Mouse (Mus musculus) heart, postnatal 0 days (tissue): Measurements from ENCODE around the gene Olfr12. TPM values are rescaled to one million over a fixed set of nuclear protein-coding genes. Genes with fewer than 3 reads are reported as not detected.

ENCODE experiments used
- ATAC-seq: fragments of 200-750 bp; cut with Nextera tagmentation; 2 replicates; pipeline ENCODE4 v1.8.0; 2017; ENCODE audit warnings: low read depth, moderate number of reproducible peaks, moderate library complexity; ENCODE audit not compliant: insufficient read depth
- DNase-seq: peaks from one replicate; pipeline ENCODE4 v3.0.0-alpha.2; 2016; ENCODE audit warnings: low spot score
- H3K27ac ChIP-seq: fragments of 300-500 bp; sonication (generic); 2 replicates; pipeline ENCODE4 v1.5.1; 2014; ENCODE audit warnings: low read depth, mild to moderate bottlenecking
- H3K27me3 ChIP-seq: fragments of 300-500 bp; sonication (generic); 2 replicates; pipeline ENCODE4 v1.6.1; 2014; ENCODE audit warnings: low read length, mixed read lengths; ENCODE audit not compliant: control insufficient read depth, insufficient read depth
- H3K36me3 ChIP-seq: fragments of 300-500 bp; sonication (generic); replicated peaks from 2 replicates; pipeline ENCODE4 v1.6.1; 2014; ENCODE audit warnings: low read length, mixed read lengths; ENCODE audit not compliant: control insufficient read depth, insufficient read depth
- H3K4me1 ChIP-seq: fragments of 300-500 bp; sonication (generic); 2 replicates; pipeline ENCODE4 v1.6.1; 2014; ENCODE audit warnings: antibody characterized with exemption; ENCODE audit not compliant: control insufficient read depth, insufficient read depth
- H3K4me2 ChIP-seq: fragments of 300-500 bp; sonication (generic); 2 replicates; pipeline ENCODE4 v1.6.1; 2014; ENCODE audit warnings: low read depth, mild to moderate bottlenecking, low read length, moderate library complexity
- H3K4me3 ChIP-seq: fragments of 300-500 bp; sonication (generic); 2 replicates; pipeline ENCODE4 v1.5.1; 2014; ENCODE audit warnings: low read depth, low read length
- H3K9ac ChIP-seq: fragments of 300-500 bp; sonication (generic); replicated peaks from 2 replicates; pipeline ENCODE4 v1.6.1; 2014; ENCODE audit warnings: low read depth, low read length, mixed read lengths
- H3K9me3 ChIP-seq: fragments of 300-500 bp; sonication (generic); replicated peaks from 2 replicates; pipeline ENCODE4 v1.6.1; 2016; ENCODE audit warnings: low read length; ENCODE audit not compliant: control insufficient read depth
- CTCF ChIP-seq: IDR thresholded peaks from 2 replicates; pipeline ENCODE4 v1.5.1; 2016; ENCODE audit warnings: antibody characterized with exemption, control low read depth, low read depth
- EP300 ChIP-seq: IDR thresholded peaks from 2 replicates; pipeline ENCODE4 v1.6.1; 2016; ENCODE audit warnings: antibody characterized with exemption, low read depth
- WGBS: fragments of 180-500 bp; shearing (Covaris S2); extraction: QIAGEN DNeasy Blood & Tissue Kit; methylation state at CpG from one replicate; pipeline ENCODE4 v1.1.7; 2014; 5-methylcytosine and 5-hydroxymethylcytosine counted together
- polyA plus RNA-seq: library from polyadenylated mRNA; unstranded; fragments of >200 nt; fragmentation: Nextera tagmentation; extraction: Ambion mirVana; gene quantifications from 2 replicates; pipeline ENCODE4 v1.2.1, GENCODE M21; 2015
- total RNA-seq: library from RNA; depleted of rRNA; stranded (reverse); fragments of >200 nt; gene quantifications from 2 replicates; pipeline ENCODE4 v1.2.3, GENCODE M21; 2014; ENCODE audit warnings: low replicate concordance

The Olfr12 gene
- total and polyA plus RNA-seq, 2 experiments from 2014 or later: not detected

GRCm38 (mm10) chr1:92607711-92608110, 9.9 kb upstream of the Olfr12 start:
- H3K36me3 ChIP-seq: no peaks in the 10 kb centered on the region
- no peak overlapping the region for H3K9ac ChIP-seq
- H3K27me3 ChIP-seq: no peaks in the 10 kb centered on the region; the same call in 1 of the 2 replicates
- H3K9me3 ChIP-seq: no peaks in the 10 kb centered on the region
- H3K4me1 ChIP-seq: no peaks in the 10 kb centered on the region
- DNase-seq (no peak), ATAC-seq (no peak)
- H3K4me3 ChIP-seq: no peak overlapping the region
- no peak overlapping the region for H3K4me2 ChIP-seq
- no peak overlapping the region for H3K27ac ChIP-seq
- 61% methylated on average over 4 of the region's 4 CpGs for WGBS
- TF ChIP-seq CTCF (no peak), EP300 (no peak)

- H3K4me3 ChIP-seq: no peak overlapping the region
- no peak overlapping the region for H3K4me2 ChIP-seq
- no peaks in the 10 kb centered on the region for H3K9me3 ChIP-seq
- TF ChIP-seq EP300 (no peak), CTCF (peak; percentile 87)
- no peaks in the 10 kb centered on the region; the same call in 1 of the 2 replicates for H3K27me3 ChIP-seq
- no peaks in the 10 kb centered on the region for H3K36me3 ChIP-seq
- H3K9ac ChIP-seq: no peak overlapping the region
- WGBS: 5% methylated on average over 5 of the region's 5 CpGs
- no peak for ATAC-seq
- peak; percentile 20 for DNase-seq
- H3K27ac ChIP-seq: no peak overlapping the region
- no peaks in the 10 kb centered on the region for H3K4me1 ChIP-seq
Observed at GRCm38 (mm10) chr1:92611008-92611407, 6.6 kb upstream of the Olfr12 start.

- Histone ChIP-seq H3K27me3 (no peaks in the 10 kb centered on the region; the same call in 1 of the 2 replicates), H3K4me1 (no peaks in the 10 kb centered on the region), H3K9me3 (no peaks in the 10 kb centered on the region), H3K4me3 (no peak overlapping the region), H3K36me3 (no peaks in the 10 kb centered on the region), H3K4me2 (no peak overlapping the region), H3K27ac (no peak overlapping the region), H3K9ac (no peak overlapping the region)
- TF ChIP-seq EP300: no peak
- TF ChIP-seq CTCF: no peak
- no peak for ATAC-seq
- no peak for DNase-seq
- 42% methylated on average over 4 of the region's 4 CpGs for WGBS
Observed at GRCm38 (mm10) chr1:92613175-92613574, 4.4 kb upstream of the Olfr12 start.

- peak; percentile 57 for TF ChIP-seq CTCF
- TF ChIP-seq EP300: no peak
- ATAC-seq: no peak
- no peak overlapping the region for H3K27ac ChIP-seq
- H3K27me3 ChIP-seq: no peaks in the 10 kb centered on the region; the same call in 1 of the 2 replicates
- DNase-seq: peak; percentile 14
- no peak overlapping the region for H3K4me2 ChIP-seq
- no peak overlapping the region for H3K9ac ChIP-seq
- H3K4me1 ChIP-seq: no peaks in the 10 kb centered on the region
- H3K4me3 ChIP-seq: no peak overlapping the region
- 4% methylated on average over 1 of the region's 1 CpGs for WGBS
- H3K9me3 ChIP-seq: no peaks in the 10 kb centered on the region
- H3K36me3 ChIP-seq: no peaks in the 10 kb centered on the region
Observed at GRCm38 (mm10) chr1:92614516-92614915, 3.1 kb upstream of the Olfr12 start.

GRCm38 (mm10) chr1:92616046-92616445, 1.5 kb upstream of the Olfr12 start:
- WGBS: 65% methylated on average over 1 of the region's 1 CpGs
- no peak overlapping the region for H3K9ac ChIP-seq
- TF ChIP-seq EP300: no peak
- no peak for TF ChIP-seq CTCF
- no peaks in the 10 kb centered on the region for H3K9me3 ChIP-seq
- DNase-seq (no peak), ATAC-seq (no peak)
- H3K4me3 ChIP-seq: no peak overlapping the region
- no peak overlapping the region for H3K27ac ChIP-seq
- no peaks in the 10 kb centered on the region for H3K27me3 ChIP-seq
- no peaks in the 10 kb centered on the region for H3K4me1 ChIP-seq
- H3K4me2 ChIP-seq: no peak overlapping the region
- H3K36me3 ChIP-seq: no peaks in the 10 kb centered on the region

- H3K9me3 ChIP-seq: no peaks in the 10 kb centered on the region
- no peak overlapping the region for H3K9ac ChIP-seq
- TF ChIP-seq CTCF: no peak
- no peak for TF ChIP-seq EP300
- H3K36me3 ChIP-seq: no peaks in the 10 kb centered on the region
- 33% methylated on average over 4 of the region's 4 CpGs for WGBS
- no peak for DNase-seq
- no peak overlapping the region for H3K4me3 ChIP-seq
- no peak for ATAC-seq
- no peak overlapping the region for H3K27ac ChIP-seq
- no peak overlapping the region for H3K4me2 ChIP-seq
- no peaks in the 10 kb centered on the region for H3K27me3 ChIP-seq
- H3K4me1 ChIP-seq: no peaks in the 10 kb centered on the region
Observed at GRCm38 (mm10) chr1:92618360-92618759, 772 bp downstream of the Olfr12 start.
